Mouse (Mus musculus): ENCODE data around the gene Ap3s2.
A peak's percentile ranks its signal among the peaks of the same experiment; 100 is the strongest.

The Ap3s2 gene

GRCm38 (mm10) chr7:79920344-79920983 is at the start of gene Ap3s2:
Gene Ap3s2 (minus strand): TSS chr7:79920649.
- DNase-seq, result peak; percentile 84

GRCm38 (mm10) chr7:79968326-79968725 is 47.9 kb upstream of the Ap3s2 start:
- DNase-seq, result no peak

- no peak for DNase-seq
Measured at GRCm38 (mm10) chr7:79961600-79961999, 41.2 kb upstream of the Ap3s2 start.

- no peak for DNase-seq
Measured at GRCm38 (mm10) chr7:79956131-79956530, 35.7 kb upstream of the Ap3s2 start.

- no peak for DNase-seq
Measured at GRCm38 (mm10) chr7:79954890-79955289, 34.4 kb upstream of the Ap3s2 start.

GRCm38 (mm10) chr7:79951038-79951437 is 30.6 kb upstream of the Ap3s2 start:
- DNase-seq, result no peak

GRCm38 (mm10) chr7:79950236-79950635 is 29.8 kb upstream of the Ap3s2 start:
- DNase-seq, result no peak

GRCm38 (mm10) chr7:79935511-79936205 is 15.2 kb upstream of the Ap3s2 start:
- DNase-seq, result no peak

- peak; percentile 52 for DNase-seq
Measured at GRCm38 (mm10) chr7:79934862-79935510, 14.5 kb upstream of the Ap3s2 start, which contains the start of gene Arpin. Gene Arpin (minus strand): TSS chr7:79935359.

- DNase-seq, result peak; percentile 10
Measured at GRCm38 (mm10) chr7:79934461-79934860, 14.0 kb upstream of the Ap3s2 start.

- DNase-seq, result no peak
Measured at GRCm38 (mm10) chr7:79928516-79929052, 8.1 kb upstream of the Ap3s2 start.

- DNase-seq, result no peak
Measured at GRCm38 (mm10) chr7:79914556-79914955, 5.9 kb downstream of the Ap3s2 start.

- no peak for DNase-seq
Measured at GRCm38 (mm10) chr7:79907356-79907755, 13.1 kb downstream of the Ap3s2 start.

GRCm38 (mm10) chr7:79906914-79907313 is 13.5 kb downstream of the Ap3s2 start:
- DNase-seq, result no peak

GRCm38 (mm10) chr7:79905193-79905592 is 15.3 kb downstream of the Ap3s2 start:
- no peak for DNase-seq

GRCm38 (mm10) chr7:79903160-79903792 is 17.2 kb downstream of the Ap3s2 start:
- DNase-seq, result no peak

- DNase-seq, result no peak
Measured at GRCm38 (mm10) chr7:79900753-79901152, 19.7 kb downstream of the Ap3s2 start.

GRCm38 (mm10) chr7:79895225-79895624 is 25.2 kb downstream of the Ap3s2 start:
- no peak for DNase-seq

GRCm38 (mm10) chr7:79894790-79895189 is 25.7 kb downstream of the Ap3s2 start:
- DNase-seq, result no peak

- DNase-seq, result no peak
Measured at GRCm38 (mm10) chr7:79892576-79893428, 27.6 kb downstream of the Ap3s2 start.

GRCm38 (mm10) chr7:79890436-79891221 is 29.8 kb downstream of the Ap3s2 start:
- DNase-seq, result no peak

All from right cerebral cortex, postnatal 4 days (tissue).